Comparison of ENCODE assay signal across 8 mouse cellular contexts in the genomic region with DNA sequence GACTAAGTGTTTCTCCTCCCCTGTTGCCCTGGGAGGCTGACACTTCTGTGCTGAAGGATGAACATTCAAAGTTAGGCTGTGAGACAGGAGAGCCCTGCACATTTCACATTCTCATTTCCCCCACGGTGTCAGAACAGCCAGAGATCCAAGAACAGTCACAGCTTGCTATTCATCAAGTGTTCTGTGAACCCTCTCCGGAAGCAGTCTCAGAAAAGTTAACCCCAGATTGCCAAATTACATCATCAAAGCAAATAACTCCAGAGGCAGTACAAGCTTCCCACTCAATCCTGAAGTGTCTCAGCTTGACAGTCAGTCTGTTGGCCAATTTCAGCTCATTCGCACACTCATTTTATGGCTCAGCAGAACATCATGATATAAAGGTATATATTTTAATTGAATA. TPM values are rescaled to one million over a fixed set of nuclear protein-coding genes. Genes with fewer than 3 reads are reported as not detected.
DNase-seq lines count a peak whose midpoint lies in the region; ATAC-seq and TF ChIP-seq lines count a peak whose summit lies in the region.

No protein-coding gene starts in this region.

- peak; percentile 40; the same call in 1 of the 2 replicates for ATAC-seq in hindbrain, embryonic 14.5 days (ENCODE audit: low FRiP score)
- ATAC-seq in midbrain, embryonic 11.5 days (ENCODE audit: low FRiP score), result 0 out of 2 replicates have a peak, but pooled peaks have one; percentile 26

- no peaks in the 10 kb centered on the region for H3K79me2 ChIP-seq in C2C12 (ENCODE audit: control insufficient read depth, insufficient read depth)

- peak overlapping the region; percentile 68; the same call in 1 of the 2 replicates for H3K27ac ChIP-seq in hindbrain, embryonic 14.5 days
- H3K27ac ChIP-seq in midbrain, embryonic 11.5 days (ENCODE audit: low read depth, low read length), result no peak overlapping the region

- intact Hi-C loops in left cerebral cortex, postnatal 25 days (cut with DNase I), result no loop called here

- no peaks in the 10 kb centered on the region for H3K27me3 ChIP-seq in C2C12 (ENCODE audit: control insufficient read depth, insufficient read depth, insufficient read length)
- no peaks in the 10 kb centered on the region for H3K27me3 ChIP-seq in hindbrain, embryonic 14.5 days (ENCODE audit: control insufficient read depth, insufficient read depth, low read length)
- no peaks in the 10 kb centered on the region for H3K27me3 ChIP-seq in midbrain, embryonic 11.5 days (ENCODE audit: control insufficient read depth, insufficient read depth, low read length)

- H3K9ac ChIP-seq in hindbrain, embryonic 14.5 days, result peak overlapping the region; percentile 49; the same call in 1 of the 2 replicates
- H3K9ac ChIP-seq in midbrain, embryonic 11.5 days (ENCODE audit: low read length), result no peak overlapping the region

- WGBS in hindbrain, embryonic 14.5 days, result 5% methylated on average over 3 of the region's 3 CpGs
- WGBS in midbrain, embryonic 11.5 days, result 18% methylated on average over 3 of the region's 3 CpGs

- no peak for TF ChIP-seq CTCF in C2C12 (IDR thresholded peaks at IDR 0.05; ENCODE audit: control insufficient read depth, insufficient read depth, insufficient read length)

- peak; percentile 23 to 44 for DNase-seq in cerebellum, adult 18-20 months
- DNase-seq in forelimb bud, embryonic 11.5 days (ENCODE audit: low read depth, low spot score), result peak; percentile 54
- peak; percentile 38 for DNase-seq in hindbrain, embryonic 14.5 days (ENCODE audit: low spot score)
- peak; percentile 50 to 73 for DNase-seq in left cerebral cortex, postnatal 25 days (ENCODE audit: low spot score in 2 of 2)
- peak; percentile 86 for DNase-seq in midbrain, embryonic 11.5 days (ENCODE audit: low spot score, missing footprints)
- no peak for DNase-seq in testis, postnatal 10 days (ENCODE audit: low spot score)
- no peak for DNase-seq in adrenal gland, postnatal 25 days

- H3K4me3 ChIP-seq in C2C12 (ENCODE audit: insufficient read depth, poor library complexity, severe bottlenecking), result no peak overlapping the region
- H3K4me3 ChIP-seq in hindbrain, embryonic 14.5 days (replicated peaks; ENCODE audit: low read length), result peak overlapping the region; percentile 37
- peak overlapping the region; percentile 27; the same call in 1 of the 2 replicates for H3K4me3 ChIP-seq in midbrain, embryonic 11.5 days (ENCODE audit: low read depth, low read length)

- no peaks in the 10 kb centered on the region for H3K79me3 ChIP-seq in C2C12 (ENCODE audit: low read depth)

- H3K4me2 ChIP-seq in hindbrain, embryonic 14.5 days (replicated peaks), result peak overlapping the region; percentile 55
- peak overlapping the region; percentile 49 for H3K4me2 ChIP-seq in midbrain, embryonic 11.5 days

- H3K9me3 ChIP-seq in hindbrain, embryonic 14.5 days (ENCODE audit: control insufficient read depth, low read length), result no peaks in the 10 kb centered on the region
- no peaks in the 10 kb centered on the region for H3K9me3 ChIP-seq in midbrain, embryonic 11.5 days (ENCODE audit: control insufficient read depth, low read length)

- H3K36me3 ChIP-seq in C2C12 (ENCODE audit: control insufficient read depth, insufficient read depth), result no peaks in the 10 kb centered on the region
- no peaks in the 10 kb centered on the region for H3K36me3 ChIP-seq in hindbrain, embryonic 14.5 days (replicated peaks; ENCODE audit: control insufficient read depth, insufficient read depth)
- no peaks in the 10 kb centered on the region for H3K36me3 ChIP-seq in midbrain, embryonic 11.5 days (ENCODE audit: control insufficient read depth, insufficient read depth, low read length)

- H3ac ChIP-seq in C2C12 (ENCODE audit: control insufficient read depth, insufficient read length, low read depth), result no peak overlapping the region

- H3K4me1 ChIP-seq in hindbrain, embryonic 14.5 days (replicated peaks; ENCODE audit: control insufficient read depth, insufficient read depth, low read length), result peaks cover 6% of the 10 kb centered on the region
- H3K4me1 ChIP-seq in midbrain, embryonic 11.5 days (ENCODE audit: control insufficient read depth, insufficient read depth, low read length), result 0 out of 2 replicates have a peak, but pooled peaks cover 2% of the 10 kb centered on the region

TF ChIP-seq in C2C12, 6 proteins besides CTCF, POLR2A, EP300 and RAD21:
- TF ChIP-seq MAX (IDR thresholded peaks at IDR 0.05), result no peak
- no peak for TF ChIP-seq MYOG (IDR thresholded peaks at IDR 0.05; ENCODE audit: control insufficient read depth, extremely low read depth, insufficient read length)
- peak; percentile 35 for TF ChIP-seq CEBPB (IDR thresholded peaks at IDR 0.05; ENCODE audit: low read depth)
- no peak for TF ChIP-seq FOSL1 (IDR thresholded peaks at IDR 0.05; ENCODE audit: insufficient read depth, low read length, poor library complexity, severe bottlenecking)
- TF ChIP-seq USF1 (IDR thresholded peaks at IDR 0.05; ENCODE audit: low read depth), result no peak
- no peak for TF ChIP-seq MYOD1 (IDR thresholded peaks at IDR 0.05; ENCODE audit: control insufficient read depth, insufficient read length, low read depth)

RNA-seq across cellular contexts. Expression of gene Abca8b, which starts 0.6 kb away (rescaled TPM):
- 0.09 TPM for polyA plus RNA-seq in C2C12 (2012; fragmentation: generic; extraction: Trizol)
- polyA plus RNA-seq in hindbrain, embryonic 14.5 days (2014; fragmentation: Nextera tagmentation; extraction: Ambion mirVana), result 1.7 and 1.9 TPM in 2 replicates
- total RNA-seq in left cerebral cortex, postnatal 25 days (2021), result 10 to 100 TPM in 1 of 2 experiments, 1 to 10 TPM in 1; 9.4 to 10.4 TPM
- polyA plus RNA-seq in midbrain, embryonic 11.5 days (2014; fragmentation: Nextera tagmentation; extraction: Ambion mirVana), result 0.31 and 0.47 TPM in 2 replicates
- total RNA-seq in adrenal gland, postnatal 25 days (2021), result 5.5 and 6.6 TPM in 2 replicates

Comparison
In these comparisons a context has a peak if more than half of its experiments do, and no peak if none do; other contexts are left out.
1. DNase-seq: peak in cerebellum, adult 18-20 months (2 of 2), forelimb bud, embryonic 11.5 days (single experiment), hindbrain, embryonic 14.5 days (single experiment), left cerebral cortex, postnatal 25 days (2 of 2) and midbrain, embryonic 11.5 days (single experiment); none in testis, postnatal 10 days (single experiment) and adrenal gland, postnatal 25 days (single experiment).